In genomic region chr4:97910115-97910776, GRCm38 (mm10) we compare ENCODE assay signal across 10 mouse cellular contexts.
DNase-seq lines count a peak whose midpoint lies in the region; ATAC-seq lines count a peak whose summit lies in the region.
"Had no signal": no experiment of that assay in that cellular context is flagged by ENCODE, and none has a peak within 500 bp of the region (broad histone marks: within the 10 kb centered on the region; RNA-seq: fewer than 3 reads in every experiment).

No protein-coding gene starts in this region.

- no peaks in the 10 kb centered on the region for H3K9me3 ChIP-seq in heart, embryonic 16.5 days (replicated peaks; ENCODE audit: control insufficient read depth, low read length)
- no peaks in the 10 kb centered on the region for H3K9me3 ChIP-seq in midbrain, embryonic 13.5 days
- H3K9me3 ChIP-seq in midbrain, embryonic 11.5 days (ENCODE audit: control insufficient read depth, low read length), result no peaks in the 10 kb centered on the region
- no peaks in the 10 kb centered on the region for H3K9me3 ChIP-seq in hindbrain, embryonic 15.5 days
- H3K9me3 ChIP-seq: embryonic facial prominence, embryonic 13.5 days had no signal

- H3K4me3 ChIP-seq in heart, embryonic 16.5 days (ENCODE audit: low read length), result no peak overlapping the region
- H3K4me3 ChIP-seq in midbrain, embryonic 13.5 days (replicated peaks), result no peak overlapping the region
- no peak overlapping the region for H3K4me3 ChIP-seq in midbrain, embryonic 11.5 days (ENCODE audit: low read depth, low read length)
- H3K4me3 ChIP-seq in hindbrain, embryonic 15.5 days, result no peak overlapping the region
- H3K4me3 ChIP-seq: embryonic facial prominence, embryonic 13.5 days had no signal

- intact Hi-C loops in heart, postnatal 10 days (cut with DNase I), result no loop called here

- DNase-seq in heart, postnatal 10 days, result no peak
- no peak for DNase-seq in midbrain, embryonic 11.5 days (ENCODE audit: low spot score, missing footprints)
- no peak for DNase-seq in MN1 (ENCODE audit: low spot score)

- no peak overlapping the region for H3K4me2 ChIP-seq in heart, embryonic 16.5 days (ENCODE audit: low read depth, low read length)
- H3K4me2 ChIP-seq in midbrain, embryonic 13.5 days (replicated peaks), result no peak overlapping the region
- H3K4me2 ChIP-seq in midbrain, embryonic 11.5 days, result no peak overlapping the region
- peak overlapping the region; percentile 32 for H3K4me2 ChIP-seq in hindbrain, embryonic 15.5 days
- H3K4me2 ChIP-seq: embryonic facial prominence, embryonic 13.5 days had no signal

- peaks cover 40% of the 10 kb centered on the region for H3K4me1 ChIP-seq in heart, embryonic 16.5 days (ENCODE audit: control insufficient read depth, insufficient read depth, low read length)
- peaks cover 23% of the 10 kb centered on the region for H3K4me1 ChIP-seq in midbrain, embryonic 13.5 days (replicated peaks)
- H3K4me1 ChIP-seq in midbrain, embryonic 11.5 days (ENCODE audit: control insufficient read depth, insufficient read depth, low read length), result no peaks in the 10 kb centered on the region
- peaks cover 40% of the 10 kb centered on the region for H3K4me1 ChIP-seq in hindbrain, embryonic 15.5 days (replicated peaks)

- 78% methylated on average over 9 of the region's 9 CpGs for WGBS in heart, embryonic 16.5 days
- WGBS in midbrain, embryonic 13.5 days, result 77% methylated on average over 9 of the region's 9 CpGs
- WGBS in midbrain, embryonic 11.5 days, result 92% methylated on average over 9 of the region's 9 CpGs
- 61% methylated on average over 9 of the region's 9 CpGs for WGBS in hindbrain, embryonic 15.5 days

- H3K27ac ChIP-seq in heart, embryonic 16.5 days (ENCODE audit: low read length), result peak overlapping the region; percentile 52; the same call in 1 of the 2 replicates
- peak overlapping the region; percentile 60 for H3K27ac ChIP-seq in midbrain, embryonic 13.5 days
- no peak overlapping the region for H3K27ac ChIP-seq in midbrain, embryonic 11.5 days (ENCODE audit: low read depth, low read length)
- peak overlapping the region; percentile 65 for H3K27ac ChIP-seq in hindbrain, embryonic 15.5 days (replicated peaks)
- H3K27ac ChIP-seq: embryonic facial prominence, embryonic 13.5 days had no signal

- H3K27me3 ChIP-seq in heart, embryonic 16.5 days (ENCODE audit: control insufficient read depth, insufficient read depth, low read length), result no peaks in the 10 kb centered on the region
- H3K27me3 ChIP-seq in midbrain, embryonic 13.5 days, result no peaks in the 10 kb centered on the region
- H3K27me3 ChIP-seq in midbrain, embryonic 11.5 days (ENCODE audit: control insufficient read depth, insufficient read depth, low read length), result no peaks in the 10 kb centered on the region
- no peaks in the 10 kb centered on the region for H3K27me3 ChIP-seq in hindbrain, embryonic 15.5 days
- H3K27me3 ChIP-seq: CH12.LX; embryonic facial prominence, embryonic 13.5 days had no signal

- H3K36me3 ChIP-seq in heart, embryonic 16.5 days (ENCODE audit: control insufficient read depth, insufficient read depth), result no peaks in the 10 kb centered on the region
- H3K36me3 ChIP-seq in midbrain, embryonic 13.5 days, result no peaks in the 10 kb centered on the region
- no peaks in the 10 kb centered on the region for H3K36me3 ChIP-seq in midbrain, embryonic 11.5 days (ENCODE audit: control insufficient read depth, insufficient read depth, low read length)
- no peaks in the 10 kb centered on the region for H3K36me3 ChIP-seq in hindbrain, embryonic 15.5 days
- H3K36me3 ChIP-seq: embryonic facial prominence, embryonic 13.5 days had no signal

- H3K9ac ChIP-seq in heart, embryonic 16.5 days (ENCODE audit: low read length), result no peak overlapping the region
- no peak overlapping the region for H3K9ac ChIP-seq in midbrain, embryonic 13.5 days (replicated peaks)
- H3K9ac ChIP-seq in midbrain, embryonic 11.5 days (ENCODE audit: low read length), result no peak overlapping the region
- no peak overlapping the region for H3K9ac ChIP-seq in hindbrain, embryonic 15.5 days
- H3K9ac ChIP-seq: embryonic facial prominence, embryonic 13.5 days had no signal

- ATAC-seq in heart, embryonic 16.5 days (replicated peaks; ENCODE audit: extremely low read depth, insufficient read depth, low FRiP score), result no peak
- ATAC-seq in midbrain, embryonic 13.5 days, result peak; percentile 66
- no peak for ATAC-seq in midbrain, embryonic 11.5 days (ENCODE audit: low FRiP score)
- peak; percentile 47 for ATAC-seq in hindbrain, embryonic 15.5 days (ENCODE audit: low FRiP score, low read depth)
- no peak for ATAC-seq in megakaryocyte-erythroid progenitor cell, adult 5-6 weeks (replicated peaks; ENCODE audit: low FRiP score, low TSS enrichment, poor library complexity, severe bottlenecking)
- ATAC-seq: activated CD4-positive, CD25-positive, alpha-beta regulatory T cell, adult 4 months had no signal

Comparison
In these comparisons a context has a peak if more than half of its experiments do, and no peak if none do; other contexts are left out.
1. ATAC-seq: peak in midbrain, embryonic 13.5 days (single experiment) and hindbrain, embryonic 15.5 days (single experiment); none in heart, embryonic 16.5 days (single experiment), midbrain, embryonic 11.5 days (single experiment) and megakaryocyte-erythroid progenitor cell, adult 5-6 weeks (single experiment).